Mouse (Mus musculus) heart, adult 18-20 months (tissue): ENCODE measurements around the gene Cbfa2t3. TPM values are rescaled to one million over a fixed set of nuclear protein-coding genes. Genes with fewer than 3 reads are reported as not detected.

ENCODE experiments used
- DNase-seq, 2 experiments: peaks; one replicate each; pipeline ENCODE4 v3.0.0; 2021 to 2022; ENCODE audit warnings: mixed read lengths in 1 of 2
- total RNA-seq, 2 experiments: library from RNA; stranded (reverse); gene quantifications; 2 replicates each; pipeline ENCODE4 v1.2.3; 2021

The Cbfa2t3 gene
- total RNA-seq, 2 experiments from 2014 or later: 18.7 to 20.4 TPM

DNA sequence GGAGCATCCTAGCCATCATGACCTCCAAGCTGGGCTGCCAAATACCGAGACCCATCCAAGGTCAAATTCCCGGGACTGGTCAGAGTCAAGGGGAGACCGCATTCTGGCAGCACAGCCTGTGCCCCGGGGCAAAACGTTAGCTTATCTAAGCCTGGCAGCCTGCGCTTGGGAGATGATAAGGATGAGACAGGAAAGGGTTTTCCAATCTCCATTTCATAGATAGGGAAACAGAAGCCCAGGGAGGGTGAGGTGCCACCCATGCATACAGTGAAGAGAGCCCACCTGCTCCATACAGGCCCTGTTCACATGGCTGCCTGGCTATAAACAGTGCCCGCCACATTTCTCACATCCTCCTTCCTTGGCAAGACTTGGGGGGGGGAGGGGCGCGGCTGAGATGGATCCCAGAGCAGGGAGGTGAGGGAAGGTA, 32.6 kb downstream of the Cbfa2t3 start:
- peak; percentile 73 to 83 for DNase-seq

DNA sequence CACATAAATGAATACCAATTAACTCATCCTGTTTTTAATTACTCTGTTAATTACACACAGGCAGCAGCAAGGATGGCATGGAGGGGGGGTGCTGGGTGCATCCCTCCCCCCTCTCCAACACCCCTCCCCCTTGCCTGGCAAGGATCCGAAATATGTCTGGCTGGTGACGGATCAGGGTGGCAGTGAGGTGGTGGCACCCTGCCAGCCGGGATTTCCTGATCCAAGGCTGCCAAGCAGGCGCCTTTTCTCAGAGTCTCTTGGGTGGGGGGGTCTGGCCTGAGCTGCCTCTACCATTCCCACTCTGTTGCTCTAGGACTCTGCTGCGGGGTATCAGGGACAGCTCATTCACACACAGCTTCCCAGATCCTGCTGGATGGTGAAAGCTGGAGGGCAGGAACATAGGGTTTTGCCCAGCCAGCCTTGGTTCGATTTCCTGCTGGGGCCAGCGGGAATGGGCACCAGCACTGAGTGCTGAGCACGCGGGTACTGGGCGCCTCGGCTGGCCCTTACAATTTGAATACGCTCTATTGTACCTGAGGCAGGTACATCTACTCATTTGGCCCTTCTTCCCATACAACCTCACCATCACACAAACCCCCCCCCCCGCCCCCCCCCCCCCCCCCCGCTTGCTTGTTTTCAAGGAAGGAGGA, 33.1 kb downstream of the Cbfa2t3 start:
- DNase-seq: peak; percentile 74

DNA sequence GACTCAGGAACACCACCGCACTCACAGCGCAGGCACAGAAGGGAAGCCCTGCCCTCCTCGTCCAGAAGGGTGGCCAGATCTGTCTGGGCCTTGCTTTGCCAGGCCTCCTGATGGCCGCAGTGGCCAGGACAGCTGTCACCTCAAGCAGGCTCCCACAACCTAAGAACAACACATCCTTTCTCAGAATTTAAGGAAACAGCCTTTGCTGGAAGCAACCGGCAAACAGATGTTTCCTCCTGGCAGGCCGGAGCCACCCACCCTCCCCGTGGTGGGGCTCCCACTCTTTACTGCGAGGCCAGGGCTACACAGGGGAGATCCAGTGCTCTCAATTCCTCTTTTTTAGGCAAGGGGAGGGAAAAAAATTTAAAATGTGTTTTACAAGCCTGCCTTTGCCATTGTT, 33.7 kb downstream of the Cbfa2t3 start:
- peak; percentile 81 to 93 for DNase-seq

DNA sequence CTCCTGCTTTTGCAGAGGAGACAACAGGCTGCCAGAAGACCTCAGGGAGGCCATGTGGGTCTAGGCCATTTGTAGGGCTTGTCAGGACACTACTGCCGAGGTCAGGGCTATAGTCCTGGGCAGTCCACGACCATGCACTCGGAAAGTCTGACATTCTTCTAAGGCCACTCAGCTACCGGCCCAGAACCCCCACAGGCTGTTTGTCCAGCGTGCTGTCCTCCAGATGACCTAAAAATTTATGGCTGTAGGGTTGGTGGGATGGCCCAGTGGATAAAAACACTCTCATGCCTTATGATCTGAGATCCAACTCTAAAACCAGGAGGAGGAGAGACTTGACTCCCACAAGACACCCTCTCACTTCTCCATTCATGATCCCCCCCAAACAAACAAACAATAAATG, 35.2 kb downstream of the Cbfa2t3 start:
- no peak for DNase-seq

DNA sequence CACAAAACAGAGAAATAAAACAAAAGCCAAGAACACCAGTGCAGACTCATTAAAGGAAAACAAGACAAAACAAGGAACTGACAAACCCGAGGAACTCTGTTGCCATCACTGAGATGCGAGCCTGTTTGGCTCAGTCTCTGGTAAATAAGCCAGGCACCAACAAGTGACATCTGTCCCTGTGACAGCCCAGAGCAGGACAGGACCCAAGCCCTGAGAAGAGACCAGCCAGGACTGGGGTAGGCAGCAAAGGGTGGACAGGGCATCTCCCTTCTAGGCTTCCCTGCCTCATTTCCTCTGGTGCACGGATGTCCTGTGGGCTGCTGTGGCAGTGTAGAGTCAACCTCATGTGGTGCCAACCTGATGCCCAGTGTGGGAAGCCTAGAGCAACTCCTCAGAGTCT, 35.8 kb downstream of the Cbfa2t3 start:
- no peak for DNase-seq

DNA sequence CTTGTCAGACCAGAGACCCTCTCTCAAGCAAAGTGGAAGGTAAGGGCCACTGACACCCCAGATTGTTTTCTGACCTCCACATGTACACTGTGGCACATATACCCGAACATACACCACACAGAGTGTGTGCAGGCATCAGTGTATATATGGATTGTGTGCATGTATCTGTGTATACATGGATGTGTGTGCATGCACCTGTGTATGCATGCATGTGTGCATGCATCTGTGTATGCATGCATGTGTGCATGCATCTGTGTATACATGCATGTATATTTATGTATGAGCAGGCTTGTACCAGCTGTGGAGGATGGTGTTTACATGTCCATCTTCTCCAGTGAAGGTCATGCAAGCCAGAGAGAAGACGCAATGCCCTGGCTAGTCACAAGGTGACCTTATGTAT, 37.0 kb downstream of the Cbfa2t3 start:
- no peak for DNase-seq

DNA sequence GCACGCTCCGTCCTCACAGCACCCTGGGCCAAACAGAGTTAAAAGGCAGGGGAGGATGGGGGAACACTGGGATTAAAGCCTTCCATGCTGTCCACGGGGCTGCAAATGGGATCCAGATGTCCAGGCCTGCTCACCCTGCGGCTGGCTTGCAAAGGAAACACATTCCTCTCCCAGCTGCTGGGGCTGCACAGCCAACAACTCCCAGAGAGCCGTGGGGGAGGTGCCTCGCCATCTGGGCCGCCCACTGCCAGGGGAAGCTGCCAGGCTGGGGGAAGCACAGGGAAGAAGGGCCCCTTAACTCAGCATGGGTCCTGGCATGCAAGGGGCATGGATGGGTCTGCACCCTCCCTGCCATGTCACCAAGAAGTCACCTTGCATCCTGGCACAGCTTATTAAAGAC, 37.8 kb downstream of the Cbfa2t3 start:
- DNase-seq: peak; percentile 83 to 90

DNA sequence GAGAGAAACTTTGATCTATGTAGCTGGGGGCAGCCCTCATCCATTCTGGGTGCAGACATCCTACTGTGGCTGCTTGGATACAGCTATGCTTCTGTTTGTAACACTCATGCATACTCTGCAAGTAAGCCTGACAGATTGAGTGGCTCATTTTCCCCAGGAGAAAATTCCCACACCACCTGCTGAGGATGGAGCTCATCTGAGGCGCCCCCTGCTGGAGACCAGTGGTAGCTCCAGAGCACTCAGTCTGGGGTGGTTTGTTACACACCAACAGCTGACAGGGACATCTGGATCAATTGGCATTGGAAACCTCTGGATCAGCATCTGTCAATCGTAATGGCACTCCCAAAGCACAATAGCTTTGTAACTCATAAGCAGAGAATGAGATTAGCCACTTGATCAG, 38.9 kb downstream of the Cbfa2t3 start:
- DNase-seq: peak in 1 of 2 experiments; percentile 55

DNA sequence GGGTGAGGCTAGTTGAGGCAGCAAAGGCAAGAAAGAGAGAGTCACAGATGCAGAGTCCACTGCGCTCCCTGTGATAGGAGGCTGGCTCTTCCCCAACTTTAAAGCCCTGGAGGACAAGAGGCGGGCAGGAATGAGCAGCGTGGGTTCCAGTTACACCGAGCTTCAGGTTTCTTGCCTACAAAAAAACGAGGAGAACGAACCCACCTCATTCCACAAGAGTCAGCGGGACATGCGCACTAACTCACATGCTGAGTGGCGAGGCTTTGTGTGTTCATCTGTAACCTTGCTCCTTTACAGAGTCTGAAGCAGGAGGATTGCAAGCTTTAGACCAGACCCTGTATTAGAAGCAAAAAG, 40.1 kb downstream of the Cbfa2t3 start:
- DNase-seq: no peak

DNA sequence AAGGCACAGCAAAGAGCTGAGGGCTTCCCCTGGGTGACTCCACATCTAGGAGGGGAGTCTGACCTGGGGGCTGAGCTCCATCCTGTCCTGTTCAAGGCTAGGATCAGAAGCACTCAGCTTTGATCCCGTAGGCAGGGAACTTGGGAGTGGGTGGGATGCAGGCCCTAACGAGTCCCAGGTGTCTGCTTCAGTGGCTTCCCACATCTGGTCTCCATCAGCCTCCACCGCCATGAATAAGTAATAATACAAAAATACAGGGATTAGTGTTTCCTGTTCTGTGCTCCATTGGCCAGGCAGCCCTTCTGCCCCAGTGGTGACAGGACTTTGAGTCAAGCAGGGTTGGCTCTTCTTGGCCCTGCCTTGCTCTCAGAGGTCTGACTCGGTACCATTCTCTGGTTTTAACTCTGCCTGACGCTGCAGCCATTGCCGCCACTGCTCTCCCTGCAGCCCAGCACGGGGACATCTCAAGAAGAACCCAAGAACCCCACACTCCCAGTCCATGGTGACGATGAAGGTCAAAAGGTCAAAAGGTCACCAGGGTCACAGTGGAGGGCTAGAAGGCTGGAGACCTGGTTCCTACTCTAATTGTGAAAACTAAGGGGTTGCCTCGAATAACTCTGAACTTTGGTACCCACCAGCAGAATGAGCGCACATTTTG, 40.6 kb downstream of the Cbfa2t3 start:
- DNase-seq: no peak

DNA sequence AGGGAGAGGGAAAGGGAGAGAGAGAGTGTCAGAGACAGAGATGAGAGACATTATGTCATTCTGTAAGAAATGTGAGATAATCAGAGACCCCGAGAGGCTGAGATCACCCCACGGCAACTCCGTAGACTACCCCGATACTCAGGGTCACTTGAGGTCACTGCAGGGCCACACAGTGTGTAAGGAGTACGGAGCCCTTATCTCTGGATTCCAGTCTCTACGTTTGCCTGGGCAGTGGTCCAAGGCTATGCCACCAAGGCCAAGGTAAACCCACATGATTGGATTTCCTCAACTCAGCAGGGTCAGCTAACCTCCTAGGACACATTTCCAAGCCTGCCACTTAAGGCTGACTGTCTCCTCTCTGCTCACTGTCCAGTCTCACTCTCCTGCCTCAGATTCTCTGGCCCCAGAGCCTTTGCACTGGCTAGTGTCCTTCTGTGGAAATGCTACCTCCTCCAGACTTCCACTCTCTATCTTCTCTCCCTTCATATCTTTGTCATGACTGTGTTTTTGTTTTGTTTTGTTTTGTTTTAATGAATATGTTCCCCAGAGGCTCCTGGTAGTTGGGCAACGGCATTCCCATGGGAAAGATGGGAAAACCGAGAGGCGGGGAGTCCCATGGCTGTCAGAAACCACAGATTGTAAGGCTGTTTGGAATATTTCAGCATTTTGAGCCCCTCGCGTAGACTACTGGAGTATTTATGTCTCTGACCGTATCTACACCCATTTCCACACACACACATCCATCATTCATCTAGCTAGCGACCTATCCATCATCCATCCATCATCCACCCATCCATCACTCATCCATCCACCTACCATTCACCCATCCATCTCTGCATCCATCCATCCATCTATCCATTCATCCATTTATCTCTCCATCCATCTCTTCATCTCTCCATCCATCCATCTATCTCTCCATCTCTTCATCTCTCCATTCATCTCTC, 42.6 kb downstream of the Cbfa2t3 start:
- peak; percentile 87 for DNase-seq

DNA sequence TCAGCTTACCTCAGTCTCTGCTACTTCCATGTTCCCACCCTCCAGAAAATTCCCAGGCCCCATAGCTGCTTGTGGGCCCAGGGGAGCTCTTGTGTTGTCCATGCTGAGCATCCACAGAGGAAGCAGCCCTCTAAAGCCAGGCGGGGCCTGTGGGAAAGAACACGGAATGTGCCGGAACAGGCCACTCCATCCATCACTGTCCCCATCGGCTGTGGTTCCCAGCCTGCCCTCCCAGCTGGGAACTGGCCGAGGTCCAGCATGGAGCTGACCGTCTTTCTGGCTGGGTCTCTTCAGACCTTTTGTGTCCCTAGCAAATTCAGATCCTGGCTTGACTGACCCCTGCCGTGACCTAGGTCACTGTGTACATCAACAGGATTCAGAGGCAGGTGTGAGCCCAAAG, 44.1 kb downstream of the Cbfa2t3 start:
- peak; percentile 77 to 87 for DNase-seq

DNA sequence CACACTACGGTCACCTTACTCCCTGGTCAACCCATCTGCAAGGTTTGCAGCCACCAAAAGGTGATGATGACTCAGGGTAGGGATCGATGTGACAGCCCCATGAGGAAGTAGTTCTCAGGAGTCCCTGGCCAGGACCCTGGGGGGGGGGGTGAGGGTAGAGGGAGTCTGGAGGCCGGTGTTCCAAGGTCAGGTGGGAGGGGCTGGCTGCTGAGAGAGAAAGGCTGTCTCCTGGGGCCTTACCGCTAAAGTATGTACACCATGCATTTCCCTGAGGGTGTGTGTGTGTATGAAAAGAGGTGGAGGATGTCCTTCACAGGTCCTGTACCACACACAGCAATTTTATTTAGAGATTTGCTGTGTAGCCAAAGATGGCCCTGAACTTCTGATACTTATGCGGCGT, 46.3 kb downstream of the Cbfa2t3 start:
- DNase-seq: no peak

DNA sequence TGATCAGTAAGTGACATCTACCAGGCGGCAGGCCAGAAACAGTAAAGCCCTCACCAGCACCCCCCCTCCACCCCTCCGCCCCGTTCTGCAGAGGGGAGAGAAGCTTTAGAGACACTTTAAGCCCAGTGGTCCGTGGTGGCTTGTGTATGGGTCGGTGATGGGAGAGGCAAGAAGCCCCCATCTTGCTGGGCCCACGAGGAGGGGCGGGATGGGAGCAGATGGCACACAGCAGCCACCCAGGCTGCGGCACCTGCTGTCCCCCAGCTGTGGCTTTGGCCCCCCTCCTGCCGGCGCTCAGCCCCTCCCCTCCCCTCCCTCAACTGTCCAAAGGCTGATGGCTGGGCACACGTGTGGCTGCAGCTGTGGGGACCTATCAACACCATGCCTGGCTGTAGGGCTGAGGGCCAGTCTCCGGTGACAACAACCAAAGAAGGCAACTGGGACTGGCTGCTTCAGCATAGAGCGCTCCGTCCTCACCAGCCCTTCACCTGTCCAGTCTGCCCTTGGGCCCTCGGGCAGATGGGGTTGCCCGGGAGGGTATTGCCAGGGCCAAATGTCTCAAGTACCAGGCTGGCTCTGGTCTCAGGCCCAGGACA, 47.5 kb downstream of the Cbfa2t3 start:
- peak; percentile 55 to 82 for DNase-seq

DNA sequence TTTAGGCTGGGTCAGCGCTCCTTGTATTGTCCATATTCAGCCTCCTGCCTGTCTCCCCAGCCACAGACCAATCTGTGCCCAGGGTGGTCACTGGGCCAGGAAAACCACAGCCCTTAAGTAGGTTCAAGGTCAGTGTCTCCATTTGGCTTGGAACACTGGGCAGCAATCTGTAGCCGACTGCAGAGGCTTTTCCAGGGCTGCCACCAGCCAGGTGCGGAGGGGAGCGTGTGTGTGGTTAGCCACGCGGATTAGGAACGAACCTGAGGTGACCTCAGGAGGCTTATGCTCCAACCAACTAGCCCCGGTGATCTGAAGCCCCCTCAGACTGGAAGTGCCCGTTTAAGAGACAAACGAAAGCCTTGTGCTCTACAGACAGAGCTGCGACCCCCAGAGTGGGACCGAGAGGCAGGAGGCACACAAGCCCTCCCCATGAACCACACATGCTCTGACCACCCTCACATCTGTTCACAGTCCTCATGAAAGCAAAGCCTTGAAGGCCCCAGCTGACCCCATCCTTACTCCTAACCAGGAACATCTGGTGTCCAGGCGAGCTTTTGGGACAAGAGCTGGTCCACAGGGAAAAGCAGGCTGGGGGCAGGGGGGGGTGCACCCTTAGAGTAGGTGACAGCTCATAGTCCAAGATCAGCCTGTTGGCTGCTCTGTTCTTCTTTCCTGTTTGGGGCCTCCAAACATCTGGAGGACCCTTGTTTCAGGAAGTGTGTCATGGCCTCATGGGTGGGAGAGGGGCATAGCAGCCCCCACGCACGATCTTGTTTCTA, 50.5 kb downstream of the Cbfa2t3 start:
- DNase-seq: no peak

DNA sequence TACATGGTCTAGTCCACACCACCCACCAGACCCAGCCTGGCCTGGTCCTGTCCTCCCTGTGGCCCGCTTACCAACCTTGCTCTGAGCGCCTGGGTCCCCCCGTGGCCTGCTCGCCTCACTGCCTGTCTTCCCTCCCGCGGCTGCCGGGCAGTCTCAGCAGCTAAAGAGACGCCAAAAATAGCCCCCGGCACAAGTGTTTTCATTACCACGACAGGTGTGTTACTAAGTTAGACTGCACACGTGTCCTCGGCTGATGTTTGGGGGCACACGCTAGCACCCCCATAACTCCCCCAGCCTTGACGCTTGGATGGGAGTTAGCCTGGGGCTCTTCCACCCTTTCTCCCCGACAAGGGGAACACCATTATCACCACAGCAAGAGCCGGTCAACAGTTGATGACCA, 52.6 kb downstream of the Cbfa2t3 start:
- peak in 1 of 2 experiments; percentile 55 for DNase-seq

DNA sequence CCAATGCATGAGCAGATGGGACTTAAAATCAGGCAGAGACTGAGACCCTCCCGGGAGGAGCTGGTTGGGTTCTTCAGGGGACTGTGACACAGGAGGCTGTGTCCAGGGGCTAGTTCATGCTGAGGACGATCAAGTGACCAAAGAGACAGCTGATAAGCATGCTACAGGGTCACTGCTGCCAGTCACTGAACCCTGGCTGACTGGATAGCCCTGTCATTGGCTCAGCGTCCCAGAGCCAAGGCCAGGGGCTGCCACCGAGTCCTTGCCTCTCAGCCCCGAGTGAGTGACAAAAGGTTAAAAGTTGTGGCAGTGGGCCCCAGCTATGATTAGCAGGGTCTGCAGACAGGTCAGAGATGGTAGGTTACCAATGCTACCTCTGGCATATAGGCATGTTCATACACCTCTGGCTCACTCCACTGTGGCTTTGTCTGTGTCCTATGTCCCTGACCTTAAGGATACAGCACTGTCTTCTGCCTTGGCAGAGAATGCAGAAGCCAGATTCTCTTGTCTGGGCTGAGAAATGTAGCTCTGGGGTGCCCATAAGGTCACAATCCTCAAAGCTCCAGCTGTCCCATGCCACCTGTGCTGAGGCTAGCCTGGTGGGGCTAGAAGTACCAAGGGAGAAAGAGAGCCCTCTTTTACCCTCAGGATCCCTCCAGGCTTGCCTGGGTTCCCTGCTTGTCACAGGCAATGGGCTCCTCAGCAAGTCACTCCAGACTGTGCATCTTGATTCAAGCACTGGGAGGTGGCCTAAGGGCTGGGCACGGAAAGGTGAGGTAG, 54.5 kb downstream of the Cbfa2t3 start:
- peak in 1 of 2 experiments; percentile 12 for DNase-seq

DNA sequence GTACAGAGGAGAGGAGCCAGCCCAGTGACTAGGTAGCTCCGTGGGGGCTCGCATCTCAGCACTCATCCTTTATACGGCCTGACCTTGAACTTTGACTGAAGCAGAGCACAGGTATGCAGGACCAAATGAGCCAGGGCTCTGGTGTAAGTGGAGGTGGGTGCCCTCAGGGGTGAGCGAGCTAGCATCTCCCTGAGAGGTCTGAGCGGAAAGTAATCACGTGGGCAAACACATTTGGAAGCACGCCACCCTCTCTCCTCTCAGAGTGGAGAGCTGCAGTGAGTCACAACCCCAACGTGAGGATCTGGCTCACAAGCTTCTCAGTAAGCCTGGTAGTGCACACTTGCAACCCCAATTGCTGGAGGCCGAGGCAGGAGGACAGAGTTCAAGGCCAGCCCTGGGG, 56.8 kb downstream of the Cbfa2t3 start:
- peak; percentile 75 to 77 for DNase-seq

DNA sequence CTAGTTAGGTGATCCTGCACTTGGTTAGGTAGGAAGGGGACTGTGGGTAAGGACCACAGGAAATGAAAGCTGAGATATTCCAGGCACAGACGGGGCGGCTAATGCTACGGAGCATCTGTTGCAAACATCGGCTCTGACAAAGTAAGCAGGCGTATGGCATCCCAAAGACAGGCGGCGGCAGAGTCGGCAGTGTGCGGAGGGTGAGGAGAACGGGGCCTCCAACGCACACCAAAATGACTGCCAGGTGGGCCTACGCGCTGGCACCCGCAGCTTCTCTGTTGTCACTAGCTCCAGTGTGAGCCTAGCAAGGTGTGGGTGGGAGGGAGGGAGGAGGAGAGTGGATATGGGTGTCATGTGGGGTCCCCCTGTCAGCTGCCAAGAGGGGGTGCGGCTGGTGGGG, 57.5 kb downstream of the Cbfa2t3 start:
- no peak for DNase-seq

DNA sequence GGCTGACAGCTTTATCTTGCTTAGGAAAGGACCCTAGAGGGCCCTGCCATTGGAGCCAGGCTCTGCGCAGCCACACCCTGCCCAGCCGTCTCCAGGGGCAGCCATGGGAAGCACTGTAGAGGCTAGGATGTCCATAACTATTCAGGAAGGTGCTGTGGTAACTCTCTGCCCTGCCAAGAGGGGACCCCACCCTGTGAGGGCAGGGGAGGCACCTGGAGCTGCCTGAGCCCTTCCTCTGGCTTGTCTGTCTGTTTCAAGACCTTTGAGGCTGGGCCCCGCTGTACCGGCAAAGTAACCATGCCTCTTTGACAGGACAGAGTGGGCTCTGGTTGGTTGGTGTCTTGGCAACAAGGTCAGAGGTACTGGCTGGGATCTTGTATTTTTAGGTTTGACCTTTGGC, 58.1 kb downstream of the Cbfa2t3 start:
- DNase-seq: peak in 1 of 2 experiments; percentile 31
